Mouse (Mus musculus) c-Kit-positive CD71-positive TER-119-positive erythroid progenitor cells, embryonic 14.5 days (primary cell): ENCODE results near the gene Naif1.

ENCODE experiments used
- DNase-seq: peaks from one replicate; pipeline ENCODE4 v3.0.0-alpha.2; 2013; ENCODE audit warnings: low spot score

Gene Naif1

GRCm38 (mm10) chr2:32501754-32502324 is 51.6 kb downstream of the Naif1 start:
- no peak for DNase-seq

GRCm38 (mm10) chr2:32502843-32503242 is 52.6 kb downstream of the Naif1 start:
- no peak for DNase-seq

- no peak for DNase-seq
Measured at GRCm38 (mm10) chr2:32503588-32503987, 53.3 kb downstream of the Naif1 start.

- no peak for DNase-seq
Measured at GRCm38 (mm10) chr2:32505536-32505935, 55.3 kb downstream of the Naif1 start.
